Mouse (Mus musculus) T-helper 17 cell (primary cell): ENCODE results near the gene Shprh.
"Not testable (repeated sequence)": the region's sequence is repeated elsewhere in the genome, so short reads cannot be mapped to it uniquely, and the experiment has no call there.

Experiments used
- in situ Hi-C, 2 experiments: fragments of 300-600 bp; cut with MboI, MseI; formaldehyde crosslinking; loops; 1 replicate in 1 of 2; 2 replicates in 1 of 2; pipeline ENCODE4 v1.15.1; 2025; ENCODE audit warnings: high pct_unique_total_duplicates in 2 of 2

Gene Shprh

GRCm38 (mm10) chr10:11148884-11149741 lies at the start of gene Shprh:
TSS of gene Shprh (plus strand) at chr10:11149427.
- in situ Hi-C loops: loop anchor here in 1 of 2 experiments (25.0 kb wide), 1 partner anchor 762 kb away; no protein-coding TSS in a partner anchor

- in situ Hi-C loops: no loop called here
Measured at GRCm38 (mm10) chr10:11121781-11122180, 27.4 kb upstream of the Shprh start.

GRCm38 (mm10) chr10:11145580-11145979 lies 3.6 kb upstream of the Shprh start:
- in situ Hi-C loops: loop anchor here in 1 of 2 experiments (25.0 kb wide), 1 partner anchor 758 kb away; no protein-coding TSS in a partner anchor

- in situ Hi-C loops: loop anchor here in 1 of 2 experiments (25.0 kb wide), 1 partner anchor 761 kb away; no protein-coding TSS in a partner anchor
Measured at GRCm38 (mm10) chr10:11148446-11148845, 781 bp upstream of the Shprh start.

GRCm38 (mm10) chr10:11149742-11150125 lies 507 bp downstream of the Shprh start:
- in situ Hi-C loops: loop anchor here (25.0 kb wide), 2 partner anchors 762 to 1387 kb away; no protein-coding TSS in a partner anchor

- in situ Hi-C loops: loop anchor here in 1 of 2 experiments (25.0 kb wide), 1 partner anchor 1389 kb away; no protein-coding TSS in a partner anchor
Measured at GRCm38 (mm10) chr10:11151644-11152043, 2.4 kb downstream of the Shprh start.

- in situ Hi-C loops: loop anchor here in 1 of 2 experiments (25.0 kb wide), 1 partner anchor 1395 kb away; no protein-coding TSS in a partner anchor
Measured at GRCm38 (mm10) chr10:11157039-11157438, 7.8 kb downstream of the Shprh start.

GRCm38 (mm10) chr10:11164537-11164936 lies 15.3 kb downstream of the Shprh start:
- in situ Hi-C loops: loop anchor here in 1 of 2 experiments (25.0 kb wide), 1 partner anchor 1402 kb away; no protein-coding TSS in a partner anchor

- in situ Hi-C loops: loop anchor here in 1 of 2 experiments (25.0 kb wide), 1 partner anchor 1408 kb away; no protein-coding TSS in a partner anchor
Measured at GRCm38 (mm10) chr10:11170252-11170651, 21.0 kb downstream of the Shprh start.

- in situ Hi-C loops: loop anchor here in 1 of 2 experiments (25.0 kb wide), 1 partner anchor 1409 kb away; no protein-coding TSS in a partner anchor
Measured at GRCm38 (mm10) chr10:11171615-11172014, 22.4 kb downstream of the Shprh start.

- in situ Hi-C loops: loop anchor here in 1 of 2 experiments (25.0 kb wide), 1 partner anchor 1410 kb away; no protein-coding TSS in a partner anchor
Measured at GRCm38 (mm10) chr10:11172519-11172918, 23.3 kb downstream of the Shprh start.

- in situ Hi-C loops: no loop called here
Measured at GRCm38 (mm10) chr10:11175801-11176482, 26.7 kb downstream of the Shprh start.

- in situ Hi-C loops: no loop called here
Measured at GRCm38 (mm10) chr10:11180077-11180476, 30.9 kb downstream of the Shprh start.

- in situ Hi-C loops: loop anchor here in 1 of 2 experiments (5.0 kb wide), 1 partner anchor 70 kb away; no protein-coding TSS in a partner anchor
Measured at GRCm38 (mm10) chr10:11197341-11197740, 48.1 kb downstream of the Shprh start.

GRCm38 (mm10) chr10:11198346-11198745 lies 49.1 kb downstream of the Shprh start:
- in situ Hi-C loops: loop anchor here in 1 of 2 experiments (5.0 kb wide), 1 partner anchor 69 kb away; no protein-coding TSS in a partner anchor

GRCm38 (mm10) chr10:11199980-11200379 lies 50.8 kb downstream of the Shprh start:
- in situ Hi-C loops: loop anchor here in 1 of 2 experiments (5.0 kb wide), 1 partner anchor 67 kb away; no protein-coding TSS in a partner anchor

GRCm38 (mm10) chr10:11205883-11206282 lies 56.7 kb downstream of the Shprh start:
- in situ Hi-C loops: not testable (repeated sequence)

GRCm38 (mm10) chr10:11208670-11209069 lies 59.4 kb downstream of the Shprh start:
- in situ Hi-C loops: no loop called here

GRCm38 (mm10) chr10:11212003-11212402 lies 62.8 kb downstream of the Shprh start:
- in situ Hi-C loops: no loop called here

- in situ Hi-C loops: no loop called here
Measured at GRCm38 (mm10) chr10:11226442-11226841, 77.2 kb downstream of the Shprh start.

- in situ Hi-C loops: loop anchor here in 1 of 2 experiments (5.0 kb wide), 1 partner anchor 43 kb away; no protein-coding TSS in a partner anchor
Measured at GRCm38 (mm10) chr10:11229545-11230178, 80.4 kb downstream of the Shprh start.
